Mouse (Mus musculus): ENCODE measurements around the gene Gm20924. TPM values are rescaled to one million over a fixed set of nuclear protein-coding genes. Genes with fewer than 3 reads are reported as not detected.
"Not testable (repeated sequence)": the region's sequence is repeated elsewhere in the genome, so short reads cannot be mapped to it uniquely, and the experiment has no call there.

Gene Gm20924
- polyA plus RNA-seq (2016; fragmentation: Nextera tagmentation; extraction: Ambion mirVana) = not detected in 2 replicates

DNA sequence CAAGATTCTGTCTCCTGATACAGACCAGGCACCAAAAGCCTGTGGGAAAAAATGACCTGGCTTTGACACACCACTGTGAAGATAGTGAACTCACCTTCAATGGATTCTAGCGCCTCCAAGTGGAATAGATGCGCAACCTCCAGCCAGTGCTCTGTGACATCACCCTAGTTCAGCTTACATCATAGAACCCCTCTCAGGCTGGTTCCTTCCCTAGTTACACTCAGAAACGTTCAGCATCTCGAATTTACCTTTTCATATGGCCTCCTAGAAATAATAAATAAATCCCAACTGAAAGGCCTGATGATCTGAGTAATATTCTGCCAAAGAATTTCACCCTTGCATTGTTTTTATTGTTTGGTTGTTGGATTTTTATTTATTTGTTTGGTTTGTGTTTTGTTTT lies at the start of gene Gm20924:
Gm20924 (minus strand) TSS at position 101 of the 400 bp plus-strand sequence.
- H3K9me3 ChIP-seq; ATAC-seq (ENCODE audit: low FRiP score); H3K9ac ChIP-seq; H3K4me1 ChIP-seq; H3K27ac ChIP-seq; H3K4me2 ChIP-seq; H3K36me3 ChIP-seq (replicated peaks); H3K27me3 ChIP-seq; H3K4me3 ChIP-seq (replicated peaks): not testable (repeated sequence)
- WGBS = no CpG with 5 or more reads among the region's 4 CpGs

Other genes starting within 250 kb of the Gm20924 start
- not detected in 2 replicates for gene Gm20736, start 170.2 kb upstream of the Gm20924 start, polyA plus RNA-seq (2016; fragmentation: Nextera tagmentation; extraction: Ambion mirVana)